8 mouse cellular contexts compared by ENCODE assay signal in genomic region chr17:65146376-65146775, GRCm38 (mm10).
DNase-seq lines count a peak whose midpoint lies in the region; ATAC-seq lines count a peak whose summit lies in the region.

No protein-coding gene starts in this region.

- no peaks in the 10 kb centered on the region for H3K4me1 ChIP-seq in forebrain, embryonic 13.5 days
- no peaks in the 10 kb centered on the region for H3K4me1 ChIP-seq in forebrain, embryonic 11.5 days (replicated peaks; ENCODE audit: control insufficient read depth, insufficient read depth, low read length)

- DNase-seq in forebrain, embryonic 11.5 days (ENCODE audit: low spot score) = no peak
- peak; percentile 59 for DNase-seq in adrenal gland, postnatal 10 days
- peak; percentile 30 to 42 for DNase-seq in layer of hippocampus, postnatal 36 days
- DNase-seq in urinary bladder, adult 2 months (ENCODE audit: low spot score) = no peak
- no peak for DNase-seq in lung, postnatal 36 days
- no peak for DNase-seq in thymus, postnatal 25 days

- H3K27me3 ChIP-seq in forebrain, embryonic 13.5 days = no peaks in the 10 kb centered on the region
- H3K27me3 ChIP-seq in forebrain, embryonic 11.5 days (ENCODE audit: control insufficient read depth, insufficient read depth, low read length) = no peaks in the 10 kb centered on the region

- peak; percentile 85 for ATAC-seq in forebrain, embryonic 13.5 days
- ATAC-seq in forebrain, embryonic 11.5 days (replicated peaks; ENCODE audit: low FRiP score) = no peak
- peak; percentile 95 for ATAC-seq in frontal cortex, adult (ENCODE audit: low TSS enrichment)

- no peak overlapping the region for H3K27ac ChIP-seq in forebrain, embryonic 13.5 days
- no peak overlapping the region for H3K27ac ChIP-seq in forebrain, embryonic 11.5 days (ENCODE audit: low read depth, low read length)

- H3K36me3 ChIP-seq in forebrain, embryonic 13.5 days (ENCODE audit: poor library complexity, severe bottlenecking) = no peaks in the 10 kb centered on the region
- H3K36me3 ChIP-seq in forebrain, embryonic 11.5 days (ENCODE audit: control insufficient read depth, insufficient read depth, low read length) = no peaks in the 10 kb centered on the region

- no peak overlapping the region for H3K4me3 ChIP-seq in forebrain, embryonic 13.5 days
- H3K4me3 ChIP-seq in forebrain, embryonic 11.5 days (ENCODE audit: low read depth, low read length) = no peak overlapping the region

- H3K9ac ChIP-seq in forebrain, embryonic 13.5 days = no peak overlapping the region
- no peak overlapping the region for H3K9ac ChIP-seq in forebrain, embryonic 11.5 days (ENCODE audit: low read length)

- WGBS in forebrain, embryonic 13.5 days = 68% methylated on average over 2 of the region's 2 CpGs
- WGBS in forebrain, embryonic 11.5 days = 86% methylated on average over 2 of the region's 2 CpGs

- H3K9me3 ChIP-seq in forebrain, embryonic 13.5 days (replicated peaks) = peaks cover 9% of the 10 kb centered on the region; the same call in 1 of the 2 replicates
- peaks cover 2% of the 10 kb centered on the region; the same call in 1 of the 2 replicates for H3K9me3 ChIP-seq in forebrain, embryonic 11.5 days (ENCODE audit: control insufficient read depth, low read length)

- no peak overlapping the region for H3K4me2 ChIP-seq in forebrain, embryonic 13.5 days
- H3K4me2 ChIP-seq in forebrain, embryonic 11.5 days (ENCODE audit: low read depth, low read length, severe bottlenecking) = no peak overlapping the region

Comparison
In these comparisons a context has a peak if more than half of its experiments do, and no peak if none do; other contexts are left out.
1. DNase-seq: peak in adrenal gland, postnatal 10 days (single experiment) and layer of hippocampus, postnatal 36 days (2 of 2); none in forebrain, embryonic 11.5 days (single experiment), urinary bladder, adult 2 months (single experiment), lung, postnatal 36 days (single experiment) and thymus, postnatal 25 days (single experiment).